Mouse (Mus musculus) ES-Bruce4 (cell line): ENCODE results near the gene St3gal6.

Source experiments
- CTCF ChIP-seq: IDR thresholded peaks from one replicate; pipeline ENCODE4 v1.8.1; 2011; ENCODE audit warnings: low read depth, low read length
- EP300 ChIP-seq: IDR thresholded peaks from 2 replicates; pipeline ENCODE4 v1.6.1; 2011; ENCODE audit warnings: low read depth, low read length; ENCODE audit not compliant: insufficient read depth
- POLR2A ChIP-seq: IDR thresholded peaks from one replicate; pipeline ENCODE4 v1.8.1; 2011; ENCODE audit warnings: low read length; ENCODE audit not compliant: insufficient read depth

DNA sequence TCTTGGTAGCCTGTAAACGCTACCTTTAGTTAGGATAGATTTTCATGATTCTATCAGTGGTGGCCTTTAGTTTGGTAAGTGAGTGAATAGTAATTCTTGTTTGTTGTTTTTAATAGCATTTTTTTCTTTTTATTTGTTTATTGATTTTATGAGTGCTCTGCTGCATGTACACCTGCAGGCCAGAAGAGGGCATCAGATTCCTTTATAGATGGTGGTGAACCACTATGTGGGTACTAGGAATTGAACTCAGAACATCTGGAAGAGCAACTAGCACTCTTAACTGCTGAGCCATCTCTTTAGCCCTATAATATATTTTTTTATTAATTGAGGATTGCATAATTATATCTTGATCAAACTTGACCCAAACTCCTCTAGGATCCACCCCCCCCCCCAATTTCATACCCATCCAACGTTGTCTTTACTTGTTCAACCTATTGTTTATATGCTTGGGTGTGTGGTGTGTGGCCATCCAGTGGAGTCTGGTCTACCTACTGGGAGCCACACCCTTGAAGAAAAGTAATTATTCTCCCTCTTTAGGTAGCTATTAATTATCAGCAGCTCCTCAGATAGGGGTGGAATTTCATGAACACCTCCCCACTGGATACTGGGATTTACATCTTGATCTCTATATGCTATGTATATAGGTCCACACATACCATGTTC is 62.1 kb downstream of the St3gal6 start:
- TF ChIP-seq CTCF (no peak), POLR2A (no peak), EP300 (no peak)
